Mouse (Mus musculus): ENCODE measurements around the gene Plg. TPM values are rescaled to one million over a fixed set of nuclear protein-coding genes. Genes with fewer than 3 reads are reported as not detected.

The Plg gene
- polyA plus RNA-seq, 1 experiment from 2014 or later: not detected

GRCm38 (mm10) chr17:12367373-12367930, 11.0 kb upstream of the Plg start:
- peak; percentile 70 for ATAC-seq (ENCODE audit: low FRiP score)

GRCm38 (mm10) chr17:12369393-12369792, 9.0 kb upstream of the Plg start:
- no peak overlapping the region for H3K4me2 ChIP-seq
- H3K9ac ChIP-seq: no peak overlapping the region
- no peak overlapping the region for H3K27ac ChIP-seq
- no peak for ATAC-seq (ENCODE audit: low FRiP score)
- no peaks in the 10 kb centered on the region for H3K36me3 ChIP-seq
- no peaks in the 10 kb centered on the region for H3K9me3 ChIP-seq
- no peak overlapping the region for H3K4me3 ChIP-seq
- peaks cover 4% of the 10 kb centered on the region; the same call in 1 of the 2 replicates for H3K4me1 ChIP-seq (replicated peaks)
- WGBS: 74% methylated on average over 5 of the region's 5 CpGs
- H3K27me3 ChIP-seq: no peaks in the 10 kb centered on the region

More at GRCm38 (mm10) chr17:12367373-12367930, 11.0 kb upstream of the Plg start:
- no peak overlapping the region for H3K4me3 ChIP-seq
- peaks cover 4% of the 10 kb centered on the region; the same call in 1 of the 2 replicates for H3K4me1 ChIP-seq (replicated peaks)
- H3K4me2 ChIP-seq: no peak overlapping the region
- no peak overlapping the region for H3K9ac ChIP-seq
- whole genome bisulfite sequencing: 51% methylated on average over 5 of the region's 5 CpGs
- H3K9me3 ChIP-seq: no peaks in the 10 kb centered on the region
- H3K36me3 ChIP-seq: no peaks in the 10 kb centered on the region
- no peak overlapping the region for H3K27ac ChIP-seq
- no peaks in the 10 kb centered on the region for H3K27me3 ChIP-seq

- peaks cover 4% of the 10 kb centered on the region; the same call in 1 of the 2 replicates for H3K4me1 ChIP-seq (replicated peaks)
- H3K27me3 ChIP-seq: no peaks in the 10 kb centered on the region
- H3K27ac ChIP-seq: no peak overlapping the region
- no peak overlapping the region for H3K4me3 ChIP-seq
- no peak for ATAC-seq (ENCODE audit: low FRiP score)
- 79% methylated on average over 4 of the region's 4 CpGs for whole genome bisulfite sequencing
- no peak overlapping the region for H3K4me2 ChIP-seq
- no peak overlapping the region for H3K9ac ChIP-seq
- H3K36me3 ChIP-seq: no peaks in the 10 kb centered on the region
- H3K9me3 ChIP-seq: no peaks in the 10 kb centered on the region
These were observed 8.1 kb upstream of the Plg start for GRCm38 (mm10) chr17:12370289-12370688.

- H3K4me1 ChIP-seq (replicated peaks): peaks cover 4% of the 10 kb centered on the region; the same call in 1 of the 2 replicates
- no peak overlapping the region for H3K9ac ChIP-seq
- no peaks in the 10 kb centered on the region for H3K27me3 ChIP-seq
- H3K36me3 ChIP-seq: no peaks in the 10 kb centered on the region
- WGBS: 33% methylated on average over 10 of the region's 10 CpGs
- H3K4me2 ChIP-seq: peak overlapping the region; percentile 9; the same call in 1 of the 2 replicates
- H3K4me3 ChIP-seq: no peak overlapping the region
- no peak overlapping the region for H3K27ac ChIP-seq
- ATAC-seq (ENCODE audit: low FRiP score): no peak
- no peaks in the 10 kb centered on the region for H3K9me3 ChIP-seq
These were observed 7.0 kb upstream of the Plg start for GRCm38 (mm10) chr17:12371310-12371925.

GRCm38 (mm10) chr17:12372021-12372420, 6.4 kb upstream of the Plg start:
- 0 out of 2 replicates have a peak, but pooled peaks have one; percentile 35 for ATAC-seq (ENCODE audit: low FRiP score)
- no peaks in the 10 kb centered on the region for H3K9me3 ChIP-seq
- H3K27ac ChIP-seq: no peak overlapping the region
- no peak overlapping the region for H3K9ac ChIP-seq
- no peak overlapping the region for H3K4me3 ChIP-seq
- no peaks in the 10 kb centered on the region for H3K36me3 ChIP-seq
- H3K4me1 ChIP-seq (replicated peaks): peaks cover 4% of the 10 kb centered on the region; the same call in 1 of the 2 replicates
- no peaks in the 10 kb centered on the region for H3K27me3 ChIP-seq
- 0 out of 2 replicates have a peak overlapping the region, but pooled peaks have one; percentile 9 for H3K4me2 ChIP-seq
- WGBS: 18% methylated on average over 4 of the region's 4 CpGs

GRCm38 (mm10) chr17:12373601-12374144, 4.7 kb upstream of the Plg start:
- Histone ChIP-seq H3K9ac (no peak overlapping the region), H3K36me3 (no peaks in the 10 kb centered on the region), H3K9me3 (no peaks in the 10 kb centered on the region), H3K4me1 (replicated peaks) (no peaks in the 10 kb centered on the region), H3K4me3 (no peak overlapping the region), H3K27me3 (no peaks in the 10 kb centered on the region), H3K27ac (no peak overlapping the region), H3K4me2 (no peak overlapping the region)
- 87% methylated on average over 3 of the region's 3 CpGs for WGBS
- no peak for ATAC-seq (ENCODE audit: low FRiP score)

GRCm38 (mm10) chr17:12380287-12380686, 1.9 kb downstream of the Plg start:
- H3K27me3 ChIP-seq: no peaks in the 10 kb centered on the region
- H3K4me3 ChIP-seq: no peak overlapping the region
- H3K27ac ChIP-seq: no peak overlapping the region
- no peak for ATAC-seq (ENCODE audit: low FRiP score)
- H3K9ac ChIP-seq: no peak overlapping the region
- no peaks in the 10 kb centered on the region for H3K9me3 ChIP-seq
- H3K4me1 ChIP-seq (replicated peaks): peaks cover 3% of the 10 kb centered on the region
- WGBS: 93% methylated on average over 4 of the region's 4 CpGs
- H3K4me2 ChIP-seq: no peak overlapping the region
- no peaks in the 10 kb centered on the region for H3K36me3 ChIP-seq

GRCm38 (mm10) chr17:12381579-12381978, 3.2 kb downstream of the Plg start:
- Histone ChIP-seq H3K27me3 (no peaks in the 10 kb centered on the region), H3K9ac (no peak overlapping the region), H3K9me3 (no peaks in the 10 kb centered on the region), H3K27ac (no peak overlapping the region), H3K4me2 (no peak overlapping the region), H3K4me3 (no peak overlapping the region), H3K4me1 (replicated peaks) (peaks cover 3% of the 10 kb centered on the region), H3K36me3 (no peaks in the 10 kb centered on the region)
- WGBS: 94% methylated on average over 2 of the region's 2 CpGs
- ATAC-seq (ENCODE audit: low FRiP score): no peak

- H3K27ac ChIP-seq: no peak overlapping the region
- H3K9me3 ChIP-seq: no peaks in the 10 kb centered on the region
- H3K27me3 ChIP-seq: no peaks in the 10 kb centered on the region
- no peak overlapping the region for H3K4me3 ChIP-seq
- peaks cover 3% of the 10 kb centered on the region for H3K4me1 ChIP-seq (replicated peaks)
- no peak overlapping the region for H3K4me2 ChIP-seq
- WGBS: 11% methylated on average over 2 of the region's 2 CpGs
- ATAC-seq (ENCODE audit: low FRiP score): peak; percentile 87
- no peaks in the 10 kb centered on the region for H3K36me3 ChIP-seq
- H3K9ac ChIP-seq: no peak overlapping the region
These were observed 4.1 kb downstream of the Plg start for GRCm38 (mm10) chr17:12382531-12382930.

GRCm38 (mm10) chr17:12385049-12385794, 6.8 kb downstream of the Plg start:
- H3K9ac ChIP-seq: no peak overlapping the region
- 62% methylated on average over 8 of the region's 8 CpGs for WGBS
- no peaks in the 10 kb centered on the region for H3K9me3 ChIP-seq
- H3K4me3 ChIP-seq: no peak overlapping the region
- no peak overlapping the region for H3K27ac ChIP-seq
- peaks cover 3% of the 10 kb centered on the region for H3K4me1 ChIP-seq (replicated peaks)
- ATAC-seq (ENCODE audit: low FRiP score): no peak
- H3K4me2 ChIP-seq: no peak overlapping the region
- no peaks in the 10 kb centered on the region for H3K27me3 ChIP-seq
- H3K36me3 ChIP-seq: no peaks in the 10 kb centered on the region

GRCm38 (mm10) chr17:12387781-12388180, 9.4 kb downstream of the Plg start:
- 91% methylated on average over 2 of the region's 2 CpGs for WGBS

GRCm38 (mm10) chr17:12388239-12388638, 9.8 kb downstream of the Plg start:
- H3K27ac ChIP-seq: no peak overlapping the region
- 95% methylated on average over 7 of the region's 7 CpGs for WGBS
- no peaks in the 10 kb centered on the region for H3K27me3 ChIP-seq
- no peak overlapping the region for H3K4me3 ChIP-seq
- ATAC-seq (ENCODE audit: low FRiP score): no peak
- H3K36me3 ChIP-seq: no peaks in the 10 kb centered on the region
- H3K9ac ChIP-seq: no peak overlapping the region
- no peaks in the 10 kb centered on the region for H3K9me3 ChIP-seq
- no peaks in the 10 kb centered on the region for H3K4me1 ChIP-seq (replicated peaks)
- no peak overlapping the region for H3K4me2 ChIP-seq

More at GRCm38 (mm10) chr17:12387781-12388180, 9.4 kb downstream of the Plg start:
- H3K27ac ChIP-seq: no peak overlapping the region
- no peak for ATAC-seq (ENCODE audit: low FRiP score)
- no peaks in the 10 kb centered on the region for H3K36me3 ChIP-seq
- H3K9me3 ChIP-seq: no peaks in the 10 kb centered on the region
- no peak overlapping the region for H3K4me2 ChIP-seq
- no peak overlapping the region for H3K4me3 ChIP-seq
- H3K4me1 ChIP-seq (replicated peaks): no peaks in the 10 kb centered on the region
- no peaks in the 10 kb centered on the region for H3K27me3 ChIP-seq
- no peak overlapping the region for H3K9ac ChIP-seq
